Mouse (Mus musculus): ENCODE measurements at regions not wholly inside any gene's neighbourhood (a gene's known extent, or its start where the extent isn't known, plus 50 kb on each side); places are given as distances from the start of the nearest gene placed in this dataset.

DNA sequence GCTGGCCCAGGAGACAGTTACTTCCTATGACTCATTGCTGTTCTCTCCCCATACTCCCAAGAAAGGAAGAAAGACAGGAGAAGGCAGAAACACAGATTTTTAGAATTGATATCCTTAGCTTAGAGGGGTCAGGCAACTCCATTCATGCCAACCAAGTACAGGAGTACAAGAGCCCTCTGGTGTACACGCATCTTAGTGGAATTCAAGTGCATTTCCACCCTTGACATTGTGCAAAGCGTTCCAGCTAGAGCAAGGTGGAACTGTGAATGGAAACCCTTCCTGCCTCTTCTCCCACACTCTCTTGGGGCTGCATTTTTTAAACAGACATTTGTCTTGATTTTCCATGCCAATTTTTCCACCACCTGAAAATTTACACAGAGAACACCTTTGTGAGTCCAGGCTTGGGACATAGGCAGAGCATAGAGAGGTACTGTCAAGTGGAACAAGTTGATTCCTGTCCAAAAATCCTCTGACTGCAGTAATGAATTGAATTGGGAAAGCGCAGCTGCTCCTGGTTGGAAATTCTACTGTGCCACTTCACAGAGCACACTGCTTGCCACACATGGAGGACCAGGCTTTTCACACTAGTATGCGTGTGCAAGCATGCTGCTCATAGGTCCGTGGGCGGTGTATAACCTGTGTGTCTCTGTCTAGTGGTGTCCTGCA lies 110.4 kb downstream of the Setd4 start:
- no peak overlapping the region for H3K4me2 ChIP-seq
- no peaks in the 10 kb centered on the region for H3K4me1 ChIP-seq (replicated peaks)
- H3K27ac ChIP-seq (ENCODE audit: poor library complexity, severe bottlenecking), result no peak overlapping the region
- H3K9me3 ChIP-seq (replicated peaks), result peaks cover 10% of the 10 kb centered on the region
- no peaks in the 10 kb centered on the region for H3K36me3 ChIP-seq
- H3K27me3 ChIP-seq (replicated peaks), result peaks cover 4% of the 10 kb centered on the region
- 75% methylated on average over 6 of the region's 6 CpGs for WGBS
- H3K9ac ChIP-seq, result no peak overlapping the region
- ATAC-seq (ENCODE audit: insufficient number of reproducible peaks, low FRiP score), result no peak
- no peak overlapping the region for H3K4me3 ChIP-seq

DNA sequence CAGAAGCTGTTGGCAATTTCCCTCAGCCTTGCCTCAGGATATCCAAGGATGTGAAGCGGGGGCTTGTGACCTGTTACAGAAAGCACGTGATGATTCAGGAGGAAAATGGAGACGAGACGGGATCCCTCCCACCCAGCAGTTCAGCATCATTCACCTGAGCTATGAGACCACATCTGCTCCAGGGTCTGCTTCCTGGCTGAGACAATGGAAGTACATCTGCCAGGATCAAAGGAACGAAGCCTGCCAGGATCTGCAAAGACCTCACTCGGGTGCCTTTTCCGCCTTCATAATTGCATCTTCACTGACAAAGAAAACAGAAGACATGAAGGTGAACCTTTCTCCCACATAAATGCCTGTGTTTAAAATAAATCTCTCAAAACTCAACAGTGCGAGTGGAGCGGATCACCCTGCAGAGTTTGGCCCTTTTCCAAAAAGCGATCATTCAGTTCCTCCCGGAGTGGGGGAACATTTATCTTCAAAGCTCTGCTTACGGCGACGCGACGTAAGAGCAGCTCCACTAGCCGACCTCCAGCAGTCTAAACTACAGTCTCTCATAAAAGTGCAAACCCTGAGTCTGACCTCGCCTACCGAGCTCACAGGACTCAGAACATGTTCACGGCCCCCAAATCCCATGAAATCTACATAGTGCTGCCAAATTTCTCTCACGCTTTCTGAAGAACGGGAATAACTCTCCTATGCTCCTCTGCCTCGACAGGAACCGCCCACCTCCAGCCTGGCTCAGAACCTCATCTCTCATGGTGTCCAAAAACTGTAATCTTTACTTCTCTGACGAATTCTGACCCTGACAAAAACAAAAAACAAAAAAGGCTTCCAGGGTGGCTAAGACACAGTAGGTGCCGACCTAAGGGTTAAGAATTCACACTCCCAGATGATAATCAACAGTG lies 117.0 kb downstream of the Setd4 start:
- peak overlapping the region; percentile 19; the same call in 1 of the 2 replicates for H3K4me2 ChIP-seq

DNA sequence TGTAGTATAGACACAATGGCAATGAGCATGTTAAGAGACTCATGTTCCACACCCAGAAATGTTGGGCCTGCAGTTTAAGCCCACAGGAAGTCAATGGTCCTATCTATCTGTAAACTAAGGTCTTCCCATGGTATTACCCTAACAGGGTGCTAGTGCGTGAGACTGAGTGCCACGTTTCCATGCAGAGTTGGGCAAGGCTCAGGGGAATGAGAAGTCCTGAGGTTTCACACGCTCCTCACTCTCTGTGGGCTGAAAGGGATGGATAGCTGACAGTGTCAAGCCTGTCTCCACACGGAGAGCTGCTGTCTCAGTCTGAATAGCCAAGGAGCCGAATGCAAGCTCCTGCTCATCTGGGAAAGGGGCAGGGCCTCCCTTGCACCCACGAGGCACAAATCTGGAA lies 133.9 kb downstream of the Setd4 start:
- Histone ChIP-seq H3K4me3 (no peak overlapping the region), H3K4me1 (replicated peaks) (no peaks in the 10 kb centered on the region), H3K27ac (ENCODE audit: poor library complexity, severe bottlenecking) (no peak overlapping the region), H3K9me3 (replicated peaks) (peaks cover 12% of the 10 kb centered on the region), H3K36me3 (no peaks in the 10 kb centered on the region), H3K9ac (no peak overlapping the region), H3K4me2 (no peak overlapping the region), H3K27me3 (replicated peaks) (0 out of 2 replicates have a peak, but pooled peaks cover 3% of the 10 kb centered on the region)
- ATAC-seq (ENCODE audit: insufficient number of reproducible peaks, low FRiP score), result no peak
- WGBS, result 79% methylated on average over 6 of the region's 6 CpGs

More for the DNA sequence above, 117.0 kb downstream of the Setd4 start:
- Histone ChIP-seq H3K9me3 (replicated peaks) (peaks cover 6% of the 10 kb centered on the region), H3K9ac (no peak overlapping the region), H3K4me1 (replicated peaks) (no peaks in the 10 kb centered on the region), H3K27ac (ENCODE audit: poor library complexity, severe bottlenecking) (no peak overlapping the region), H3K36me3 (no peaks in the 10 kb centered on the region), H3K27me3 (replicated peaks) (no peaks in the 10 kb centered on the region), H3K4me3 (no peak overlapping the region)
- ATAC-seq (ENCODE audit: insufficient number of reproducible peaks, low FRiP score), result no peak
- 61% methylated on average over 26 of the region's 26 CpGs for WGBS

DNA sequence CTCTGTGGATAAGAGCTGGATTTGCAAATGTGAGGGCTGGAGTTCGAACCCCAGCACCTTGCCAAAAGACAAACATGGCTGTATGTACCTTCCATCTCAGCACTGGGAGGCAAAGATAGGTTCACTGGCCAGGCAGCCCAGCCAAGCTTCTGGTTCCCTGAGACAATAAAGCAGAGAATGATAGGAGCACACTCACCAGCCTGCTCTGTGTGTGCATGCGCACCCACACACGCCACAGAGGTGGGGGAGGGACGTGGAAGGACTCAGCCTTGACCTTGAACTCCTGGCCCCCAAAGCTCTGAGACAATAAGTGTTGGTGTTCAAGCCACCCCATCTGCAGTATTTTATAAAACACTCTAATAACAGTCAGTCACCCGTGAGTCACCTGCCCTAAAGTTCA lies 138.1 kb downstream of the Setd4 start:
- 0 out of 2 replicates have a peak, but pooled peaks cover 3% of the 10 kb centered on the region for H3K27me3 ChIP-seq (replicated peaks)
- no peak overlapping the region for H3K9ac ChIP-seq
- WGBS, result 73% methylated on average over 5 of the region's 5 CpGs
- no peak overlapping the region for H3K27ac ChIP-seq (ENCODE audit: poor library complexity, severe bottlenecking)
- H3K36me3 ChIP-seq, result no peaks in the 10 kb centered on the region
- H3K4me1 ChIP-seq (replicated peaks), result peaks cover 15% of the 10 kb centered on the region
- H3K4me3 ChIP-seq, result no peak overlapping the region
- no peak overlapping the region for H3K4me2 ChIP-seq
- no peaks in the 10 kb centered on the region for H3K9me3 ChIP-seq (replicated peaks)
- ATAC-seq (ENCODE audit: insufficient number of reproducible peaks, low FRiP score), result no peak

DNA sequence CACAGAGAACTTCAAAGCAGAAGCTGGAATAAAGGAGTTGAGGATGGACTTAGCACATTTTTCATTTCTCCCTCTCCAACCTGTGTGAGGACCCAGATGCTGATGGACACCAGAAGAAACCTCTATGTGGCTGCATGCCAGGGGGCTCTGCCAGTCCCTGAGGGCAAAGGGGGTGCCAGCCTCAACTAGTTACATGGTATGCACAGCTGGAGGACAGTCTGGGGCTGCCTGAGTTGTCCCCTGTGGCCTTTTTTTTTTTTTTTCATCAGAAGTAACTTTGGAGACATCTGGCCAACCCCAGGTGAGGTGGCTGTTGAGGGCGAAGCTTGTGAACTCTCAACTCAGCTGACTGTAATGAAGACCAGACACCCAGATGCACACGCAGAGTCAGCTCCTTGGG lies 139.0 kb downstream of the Setd4 start:
- Histone ChIP-seq H3K27me3 (replicated peaks) (0 out of 2 replicates have a peak, but pooled peaks cover 8% of the 10 kb centered on the region), H3K4me2 (no peak overlapping the region), H3K9ac (no peak overlapping the region), H3K4me1 (replicated peaks) (peaks cover 15% of the 10 kb centered on the region), H3K27ac (ENCODE audit: poor library complexity, severe bottlenecking) (no peak overlapping the region), H3K4me3 (no peak overlapping the region), H3K36me3 (no peaks in the 10 kb centered on the region), H3K9me3 (replicated peaks) (no peaks in the 10 kb centered on the region)
- no peak for ATAC-seq (ENCODE audit: insufficient number of reproducible peaks, low FRiP score)
- 41% methylated on average over 2 of the region's 2 CpGs for WGBS

DNA sequence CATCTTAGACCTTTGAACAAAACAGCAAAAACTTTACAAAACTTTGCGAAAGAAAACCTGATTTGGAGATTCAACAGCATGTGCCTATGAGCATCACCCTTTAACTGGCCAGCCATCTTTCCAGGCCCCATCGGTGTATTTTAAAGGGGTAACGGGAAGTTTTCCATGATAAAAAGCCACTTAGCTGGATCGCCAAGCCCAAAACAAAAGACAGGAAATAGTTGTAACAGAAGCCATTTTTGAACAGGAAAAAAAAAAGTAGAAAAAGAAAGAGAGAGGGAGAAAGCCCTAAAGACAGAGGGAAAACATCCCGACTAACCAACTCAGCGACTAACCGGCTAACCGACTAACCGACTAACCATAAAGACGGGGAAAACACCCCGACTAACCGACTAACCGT lies 140.5 kb downstream of the Setd4 start:
- H3K36me3 ChIP-seq, result no peaks in the 10 kb centered on the region
- no peak overlapping the region for H3K4me3 ChIP-seq
- no peak overlapping the region for H3K27ac ChIP-seq (ENCODE audit: poor library complexity, severe bottlenecking)
- no peak overlapping the region for H3K9ac ChIP-seq
- no peak for ATAC-seq (ENCODE audit: insufficient number of reproducible peaks, low FRiP score)
- no peak overlapping the region for H3K4me2 ChIP-seq
- 82% methylated on average over 13 of the region's 13 CpGs for WGBS
- H3K4me1 ChIP-seq (replicated peaks), result peaks cover 27% of the 10 kb centered on the region
- H3K9me3 ChIP-seq (replicated peaks), result no peaks in the 10 kb centered on the region
- H3K27me3 ChIP-seq (replicated peaks), result peaks cover 9% of the 10 kb centered on the region; the same call in 1 of the 2 replicates

DNA sequence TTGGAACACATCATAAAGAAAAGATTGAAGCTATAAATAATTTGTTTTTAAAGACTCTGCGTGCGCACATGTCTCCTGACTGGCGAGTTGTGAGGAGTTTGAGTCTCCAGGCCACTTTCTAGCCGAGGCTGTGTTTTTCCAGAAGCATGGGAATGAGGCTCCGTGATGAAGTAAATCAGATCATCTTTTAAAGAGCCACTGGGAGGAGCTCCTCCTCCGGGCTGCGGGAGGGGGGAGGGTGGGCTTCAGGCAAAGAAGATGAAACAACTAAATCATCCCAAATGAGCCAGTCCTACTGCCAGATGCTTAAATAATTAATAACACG lies 141.6 kb downstream of the Setd4 start:
- no peak for ATAC-seq (ENCODE audit: insufficient number of reproducible peaks, low FRiP score)
- Histone ChIP-seq H3K4me3 (no peak overlapping the region), H3K9ac (no peak overlapping the region), H3K4me1 (replicated peaks) (peaks cover 28% of the 10 kb centered on the region), H3K36me3 (no peaks in the 10 kb centered on the region), H3K27ac (ENCODE audit: poor library complexity, severe bottlenecking) (peak overlapping the region; percentile 73), H3K4me2 (peak overlapping the region; percentile 32), H3K27me3 (replicated peaks) (peaks cover 15% of the 10 kb centered on the region), H3K9me3 (replicated peaks) (no peaks in the 10 kb centered on the region)
- 27% methylated on average over 8 of the region's 8 CpGs for WGBS

DNA sequence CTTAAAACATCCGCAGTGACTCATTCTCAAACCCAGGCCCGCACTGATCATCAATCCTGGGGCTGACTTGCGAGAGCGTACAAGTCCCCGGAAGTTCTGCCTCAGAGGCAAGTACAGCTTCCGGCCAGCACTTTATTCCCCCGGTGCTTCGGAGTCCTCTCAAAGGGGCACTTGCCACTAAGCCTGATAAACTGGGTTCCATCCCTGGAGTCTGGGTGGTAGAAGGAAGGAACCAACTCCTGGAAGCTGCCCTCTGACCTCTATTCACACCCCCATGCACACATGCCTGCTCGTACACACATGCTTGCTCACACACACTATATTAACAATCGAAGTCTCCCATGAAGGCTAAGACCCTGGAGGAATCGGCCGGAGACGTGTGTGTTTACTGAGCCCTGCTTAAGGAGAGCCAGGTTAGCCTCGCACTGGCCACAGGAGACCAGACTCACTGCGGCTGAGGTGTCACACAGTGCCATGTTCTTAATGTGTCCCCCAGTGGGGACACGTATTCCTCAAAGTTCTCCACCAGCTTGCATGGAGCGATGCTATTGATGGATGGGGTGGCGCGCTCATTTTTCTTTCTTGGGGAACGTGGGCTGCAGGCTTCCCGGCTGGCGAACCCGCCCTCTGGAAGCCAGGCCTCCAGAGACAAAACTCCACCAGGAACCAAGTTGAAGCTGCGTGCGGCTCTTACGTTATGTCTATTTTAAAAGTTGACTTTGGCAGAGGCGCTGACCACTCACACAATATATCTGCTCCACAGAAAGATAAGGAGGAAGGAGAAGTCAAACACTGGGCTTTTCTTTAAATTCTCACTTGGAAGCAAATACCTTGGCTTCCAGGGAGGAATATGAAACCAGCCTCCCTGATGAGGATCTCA lies 142.2 kb downstream of the Setd4 start:
- peak overlapping the region; percentile 32; the same call in 1 of the 2 replicates for H3K4me2 ChIP-seq
- no peaks in the 10 kb centered on the region for H3K9me3 ChIP-seq (replicated peaks)
- 49% methylated on average over 27 of the region's 27 CpGs for WGBS
- H3K27me3 ChIP-seq (replicated peaks), result peaks cover 12% of the 10 kb centered on the region
- peak overlapping the region; percentile 73 for H3K27ac ChIP-seq (ENCODE audit: poor library complexity, severe bottlenecking)
- H3K36me3 ChIP-seq, result no peaks in the 10 kb centered on the region
- ATAC-seq (ENCODE audit: insufficient number of reproducible peaks, low FRiP score), result peak; percentile 64
- H3K9ac ChIP-seq, result peak overlapping the region; percentile 38; the same call in 1 of the 2 replicates
- peaks cover 28% of the 10 kb centered on the region for H3K4me1 ChIP-seq (replicated peaks)
- H3K4me3 ChIP-seq, result no peak overlapping the region

DNA sequence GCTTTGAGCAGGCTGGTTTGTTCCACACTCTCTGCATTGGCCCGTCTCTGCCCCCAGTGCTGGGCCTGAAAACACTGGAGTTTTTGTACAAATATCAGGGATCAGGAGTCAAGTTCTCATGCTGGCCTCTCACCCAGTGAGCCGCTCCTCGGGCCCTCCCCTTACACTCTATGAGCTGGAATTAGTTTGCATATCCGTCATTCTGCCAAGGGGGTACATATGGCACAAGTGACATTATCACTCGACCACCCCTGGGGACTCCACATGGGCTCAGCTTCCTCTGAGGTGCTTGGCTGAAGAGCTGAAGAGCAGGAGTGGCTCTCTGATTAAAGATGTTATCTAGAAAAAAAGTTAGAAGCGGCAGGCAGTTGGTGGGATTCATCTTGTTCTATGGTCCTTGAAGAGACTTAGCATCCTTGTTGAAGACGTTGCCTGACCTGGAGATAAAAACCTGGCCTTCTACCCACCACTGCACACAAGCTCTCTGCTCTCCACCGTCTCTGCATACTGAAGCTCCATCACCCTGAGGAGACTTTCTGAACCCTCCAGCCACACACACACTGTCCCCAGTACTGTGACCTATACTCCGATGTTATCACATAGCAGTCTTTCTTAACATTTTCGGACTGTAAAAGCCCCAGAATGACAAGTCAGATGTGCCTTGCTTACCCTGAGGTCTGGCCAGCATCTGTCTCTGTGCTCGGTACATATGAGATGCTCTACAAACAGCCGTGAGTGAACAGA lies 144.2 kb downstream of the Setd4 start:
- 43% methylated on average over 12 of the region's 12 CpGs for WGBS
- no peak overlapping the region for H3K4me2 ChIP-seq
- H3K4me1 ChIP-seq (replicated peaks), result peaks cover 28% of the 10 kb centered on the region
- ATAC-seq (ENCODE audit: insufficient number of reproducible peaks, low FRiP score), result no peak
- no peak overlapping the region for H3K4me3 ChIP-seq
- H3K27me3 ChIP-seq (replicated peaks), result peaks cover 12% of the 10 kb centered on the region
- no peak overlapping the region for H3K9ac ChIP-seq
- H3K36me3 ChIP-seq, result no peaks in the 10 kb centered on the region
- no peak overlapping the region for H3K27ac ChIP-seq (ENCODE audit: poor library complexity, severe bottlenecking)
- no peaks in the 10 kb centered on the region for H3K9me3 ChIP-seq (replicated peaks)

Measured in heart, embryonic 12.5 days (tissue).